8 mouse cellular contexts compared by ENCODE assay signal in the genomic region with DNA sequence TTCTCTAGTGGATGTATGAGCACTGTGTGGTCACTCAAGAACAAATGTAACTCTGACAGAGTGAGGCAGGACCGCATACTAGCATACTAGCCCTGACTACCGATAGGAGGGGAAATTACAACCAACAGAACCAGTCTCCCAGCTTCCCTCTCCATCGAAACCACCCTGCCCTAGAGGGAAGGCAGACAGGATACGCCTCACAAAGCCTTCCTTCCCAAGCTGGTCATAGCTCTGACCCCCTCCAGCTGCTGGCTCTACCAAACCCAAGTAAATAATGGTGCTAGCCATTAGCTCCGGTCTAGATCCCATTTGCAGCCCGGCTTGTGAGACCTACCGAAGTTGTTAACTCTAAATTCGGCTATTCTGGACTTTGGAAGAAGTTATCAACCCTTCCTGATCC. TPM values are rescaled to one million over a fixed set of nuclear protein-coding genes. Genes with fewer than 3 reads are reported as not detected.
DNase-seq lines count a peak whose midpoint lies in the region; ATAC-seq and TF ChIP-seq lines count a peak whose summit lies in the region.

No protein-coding gene starts in this region.

- H3K4me1 ChIP-seq in forebrain, postnatal 0 days (ENCODE audit: insufficient read depth) = peaks cover 8% of the 10 kb centered on the region
- peaks cover 49% of the 10 kb centered on the region for H3K4me1 ChIP-seq in limb, embryonic 13.5 days
- peaks cover 34% of the 10 kb centered on the region for H3K4me1 ChIP-seq in neural tube, embryonic 12.5 days

- no peak for ATAC-seq in forebrain, postnatal 0 days
- ATAC-seq in limb, embryonic 13.5 days (ENCODE audit: low FRiP score, low read depth) = no peak
- no peak for ATAC-seq in neural tube, embryonic 12.5 days (ENCODE audit: low FRiP score, low read depth)

- no peak overlapping the region for H3K27ac ChIP-seq in forebrain, postnatal 0 days (ENCODE audit: low read depth, low read length)
- H3K27ac ChIP-seq in limb, embryonic 13.5 days = no peak overlapping the region
- H3K27ac ChIP-seq in neural tube, embryonic 12.5 days = no peak overlapping the region

- H3K9me3 ChIP-seq in forebrain, postnatal 0 days (ENCODE audit: low read length) = no peaks in the 10 kb centered on the region
- H3K9me3 ChIP-seq in limb, embryonic 13.5 days = no peaks in the 10 kb centered on the region
- no peaks in the 10 kb centered on the region for H3K9me3 ChIP-seq in neural tube, embryonic 12.5 days

- H3K27me3 ChIP-seq in forebrain, postnatal 0 days (ENCODE audit: insufficient read depth, low read length) = no peaks in the 10 kb centered on the region
- no peaks in the 10 kb centered on the region for H3K27me3 ChIP-seq in limb, embryonic 13.5 days
- no peaks in the 10 kb centered on the region for H3K27me3 ChIP-seq in neural tube, embryonic 12.5 days (replicated peaks)

- H3K36me3 ChIP-seq in forebrain, postnatal 0 days (ENCODE audit: insufficient read depth) = no peaks in the 10 kb centered on the region
- H3K36me3 ChIP-seq in limb, embryonic 13.5 days = no peaks in the 10 kb centered on the region
- no peaks in the 10 kb centered on the region; the same call in 1 of the 2 replicates for H3K36me3 ChIP-seq in neural tube, embryonic 12.5 days

- H3K4me3 ChIP-seq in forebrain, postnatal 0 days (ENCODE audit: low read depth, low read length) = peak overlapping the region; percentile 87
- H3K4me3 ChIP-seq in limb, embryonic 13.5 days = peak overlapping the region; percentile 97
- peak overlapping the region; percentile 96 for H3K4me3 ChIP-seq in neural tube, embryonic 12.5 days

- no peak overlapping the region for H3K9ac ChIP-seq in forebrain, postnatal 0 days
- H3K9ac ChIP-seq in limb, embryonic 13.5 days = peak overlapping the region; percentile 96
- H3K9ac ChIP-seq in neural tube, embryonic 12.5 days = peak overlapping the region; percentile 36

- H3K4me2 ChIP-seq in forebrain, postnatal 0 days (ENCODE audit: low read depth) = peak overlapping the region; percentile 93
- peak overlapping the region; percentile 96 for H3K4me2 ChIP-seq in limb, embryonic 13.5 days (replicated peaks)
- H3K4me2 ChIP-seq in neural tube, embryonic 12.5 days (replicated peaks) = peak overlapping the region; percentile 84

- TF ChIP-seq CTCF in forebrain, postnatal 0 days (IDR thresholded peaks at IDR 0.05; ENCODE audit: low read depth) = no peak

- DNase-seq in urinary bladder, postnatal 14 days (ENCODE audit: low spot score) = peak; percentile 31
- DNase-seq in urinary bladder, postnatal 36 days (ENCODE audit: low spot score in 2 of 2) = no peak
- no peak for DNase-seq in forebrain, postnatal 0 days
- no peak for DNase-seq in testis, postnatal 14 days (ENCODE audit: low spot score)
- DNase-seq in spleen, postnatal 4 days (ENCODE audit: low spot score in 2 of 2) = no peak
- DNase-seq in frontal cortex, postnatal 25 days (ENCODE audit: low spot score in 2 of 2) = no peak

- WGBS in forebrain, postnatal 0 days = 23% methylated on average over 8 of the region's 8 CpGs
- WGBS in limb, embryonic 13.5 days = 31% methylated on average over 8 of the region's 8 CpGs
- WGBS in neural tube, embryonic 12.5 days = 22% methylated on average over 8 of the region's 8 CpGs

RNA-seq across cellular contexts. Expression of gene Gm5767, which starts 55.5 kb away (rescaled TPM):
- not detected in 2 replicates for total RNA-seq in forebrain, postnatal 0 days (2014; rRNA removed)
- polyA plus RNA-seq in forebrain, postnatal 0 days (2015; fragmentation: Nextera tagmentation; extraction: Ambion mirVana) = not detected in 2 replicates
- not detected in 2 replicates for polyA plus RNA-seq in limb, embryonic 13.5 days (2015; fragmentation: Nextera tagmentation; extraction: Ambion mirVana)
- not detected in 2 replicates for polyA plus RNA-seq in neural tube, embryonic 12.5 days (2016; fragmentation: Nextera tagmentation; extraction: Ambion mirVana)

RNA-seq across cellular contexts. Expression of gene Usp7, which starts 56.1 kb away (rescaled TPM):
- 119 and 200 TPM in 2 replicates for total RNA-seq in forebrain, postnatal 0 days (2014; rRNA removed)
- 14.5 and 18.9 TPM in 2 replicates for polyA plus RNA-seq in forebrain, postnatal 0 days (2015; fragmentation: Nextera tagmentation; extraction: Ambion mirVana)
- 31.9 and 36.8 TPM in 2 replicates for polyA plus RNA-seq in limb, embryonic 13.5 days (2015; fragmentation: Nextera tagmentation; extraction: Ambion mirVana)
- 34.7 and 38.8 TPM in 2 replicates for polyA plus RNA-seq in neural tube, embryonic 12.5 days (2016; fragmentation: Nextera tagmentation; extraction: Ambion mirVana)
